Mouse (Mus musculus) hindbrain, embryonic 10.5 days (tissue): Measurements from ENCODE around the gene Atg4d. TPM values are rescaled to one million over a fixed set of nuclear protein-coding genes. Genes with fewer than 3 reads are reported as not detected.
A peak's percentile ranks its signal among the peaks of the same experiment; 100 is the strongest.
"Not testable (repeated sequence)": the region's sequence is repeated elsewhere in the genome, so short reads cannot be mapped to it uniquely, and the experiment has no call there.

Experiments used
- DNase-seq: peaks from one replicate; pipeline ENCODE4 v3.0.0-alpha.2; 2017; ENCODE audit warnings: low spot score
- H3K27ac ChIP-seq: fragments of 300-500 bp; sonication (generic); 2 replicates; pipeline ENCODE4 v1.5.1; 2016; ENCODE audit warnings: mild to moderate bottlenecking, moderate library complexity
- H3K27me3 ChIP-seq: fragments of 300-500 bp; sonication (generic); 2 replicates; pipeline ENCODE4 v1.6.1; 2016; ENCODE audit warnings: mild to moderate bottlenecking; ENCODE audit not compliant: poor library complexity, insufficient read depth, severe bottlenecking
- H3K36me3 ChIP-seq: fragments of 300-500 bp; sonication (generic); 2 replicates; pipeline ENCODE4 v1.6.1; 2016; ENCODE audit warnings: mild to moderate bottlenecking, moderate library complexity
- H3K4me1 ChIP-seq: fragments of 300-500 bp; sonication (generic); replicated peaks from 2 replicates; pipeline ENCODE4 v1.6.1; 2016; ENCODE audit warnings: mild to moderate bottlenecking
- H3K4me3 ChIP-seq: fragments of 300-500 bp; sonication (generic); 2 replicates; pipeline ENCODE4 v1.5.1; 2016; ENCODE audit warnings: mild to moderate bottlenecking, moderate library complexity
- H3K9me3 ChIP-seq: fragments of 300-500 bp; sonication (generic); 2 replicates; pipeline ENCODE4 v1.6.1; 2016; ENCODE audit warnings: mild to moderate bottlenecking, moderate library complexity
- WGBS: fragments of 180-500 bp; shearing (Covaris S2); methylation state at CpG from one replicate; pipeline ENCODE4 v1.1.7; 2016; 5-methylcytosine and 5-hydroxymethylcytosine counted together
- polyA plus RNA-seq: library from polyadenylated mRNA; unstranded; fragments of >200 nt; fragmentation: Nextera tagmentation; extraction: Ambion mirVana; gene quantifications from 2 replicates; pipeline ENCODE4 v1.2.1, GENCODE M21; 2016

The Atg4d gene
- polyA plus RNA-seq: 52.3 and 59.4 TPM in 2 replicates

DNA sequence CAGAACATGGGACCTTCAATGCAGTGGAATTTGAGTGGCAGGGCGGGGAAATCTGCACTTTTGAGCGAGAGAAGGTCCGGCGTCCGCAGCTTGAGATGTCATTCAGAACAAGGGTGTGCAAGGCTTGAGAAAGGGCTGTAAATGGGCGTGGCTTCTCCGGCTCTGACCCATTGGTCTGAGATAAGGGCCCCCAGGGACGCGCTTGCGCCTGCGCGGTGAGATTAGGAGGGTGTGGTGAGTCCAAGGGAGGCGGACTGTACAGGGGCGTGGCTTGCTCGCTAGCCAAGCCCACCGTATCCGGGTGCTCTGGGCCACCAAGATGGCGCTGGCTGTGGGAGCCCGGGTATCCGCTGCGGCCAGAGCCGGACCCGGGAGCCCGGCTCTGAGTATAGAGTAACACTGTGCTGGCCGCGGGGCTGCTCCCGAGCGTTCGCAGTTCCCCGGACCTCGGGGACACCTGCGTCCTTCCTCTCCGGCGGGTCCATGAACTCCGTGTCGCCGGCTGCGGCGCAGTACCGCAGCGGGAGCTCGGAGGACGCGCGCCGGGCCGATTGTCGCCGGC, at the start of gene Atg4d:
Gene Atg4d, plus strand, starts transcription at position 294 of the 562 bp plus-strand sequence.
- Histone ChIP-seq H3K9me3 (no peaks in the 10 kb centered on the region), H3K4me3 (peak within 1 kb of the TSS; percentile 93), H3K27ac (peak within 1 kb of the TSS; percentile 94), H3K36me3 (peaks cover 37% of the 10 kb centered on the region), H3K27me3 (0 out of 2 replicates have a peak, but pooled peaks cover 5% of the 10 kb centered on the region), H3K4me1 (peaks cover 23% of the 10 kb centered on the region)
- under 1% methylated on average over 49 of the region's 49 CpGs for WGBS
- DNase-seq: peak; percentile 99

GRCm38 (mm10) chr9:21216050-21216841, 48.8 kb upstream of the Atg4d start:
- Histone ChIP-seq H3K27me3 (peaks cover 14% of the 10 kb centered on the region), H3K27ac (peak overlapping the region; percentile 83), H3K4me1 (peaks cover 34% of the 10 kb centered on the region), H3K36me3 (no peaks in the 10 kb centered on the region; the same call in 1 of the 2 replicates), H3K4me3 (peak overlapping the region; percentile 9; the same call in 1 of the 2 replicates), H3K9me3 (no peaks in the 10 kb centered on the region)
- DNase-seq: peak; percentile 53
- WGBS: 69% methylated on average over 25 of the region's 25 CpGs

GRCm38 (mm10) chr9:21219820-21220219, 45.3 kb upstream of the Atg4d start:
- no peak overlapping the region for H3K4me3 ChIP-seq
- H3K27ac ChIP-seq: no peak overlapping the region
- H3K4me1 ChIP-seq: peaks cover 31% of the 10 kb centered on the region
- H3K9me3 ChIP-seq: peaks cover 4% of the 10 kb centered on the region
- no peaks in the 10 kb centered on the region for H3K36me3 ChIP-seq
- DNase-seq: no peak
- 55% methylated on average over 3 of the region's 3 CpGs for WGBS
- H3K27me3 ChIP-seq: peaks cover 10% of the 10 kb centered on the region

GRCm38 (mm10) chr9:21220490-21221382, 44.4 kb upstream of the Atg4d start:
- DNase-seq: peak; percentile 90
- Histone ChIP-seq H3K27ac (peak overlapping the region; percentile 57; the same call in 1 of the 2 replicates), H3K4me1 (peaks cover 39% of the 10 kb centered on the region), H3K4me3 (peak overlapping the region; percentile 40), H3K9me3 (peaks cover 4% of the 10 kb centered on the region), H3K36me3 (no peaks in the 10 kb centered on the region), H3K27me3 (peaks cover 16% of the 10 kb centered on the region)
- WGBS: 15% methylated on average over 21 of the region's 21 CpGs

GRCm38 (mm10) chr9:21221383-21221929, 43.6 kb upstream of the Atg4d start:
- WGBS: 16% methylated on average over 7 of the region's 7 CpGs
- H3K36me3 ChIP-seq: no peaks in the 10 kb centered on the region
- no peak overlapping the region for H3K27ac ChIP-seq
- peak; percentile 37 for DNase-seq
- peak overlapping the region; percentile 40; the same call in 1 of the 2 replicates for H3K4me3 ChIP-seq
- peaks cover 20% of the 10 kb centered on the region for H3K27me3 ChIP-seq
- H3K4me1 ChIP-seq: peaks cover 32% of the 10 kb centered on the region
- H3K9me3 ChIP-seq: peaks cover 4% of the 10 kb centered on the region

DNA sequence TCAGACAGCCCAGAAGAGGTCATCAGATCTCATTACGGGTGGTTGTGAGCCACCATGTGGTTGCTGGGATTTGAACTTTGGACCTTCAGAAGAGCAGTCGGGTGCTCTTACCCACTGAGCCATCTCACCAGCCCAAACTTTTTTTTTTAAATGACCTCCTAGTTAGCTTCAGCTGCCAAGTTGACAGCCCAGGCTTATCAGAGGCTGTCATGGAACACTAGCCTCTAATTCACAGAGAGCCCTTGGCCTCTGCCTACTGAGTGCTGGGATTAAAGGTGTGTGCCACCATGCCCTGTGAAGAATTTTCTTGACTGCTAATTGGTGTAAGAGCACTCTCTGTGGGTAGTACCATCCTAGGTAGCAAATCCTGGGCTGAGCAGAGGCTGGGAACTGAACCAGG, 41.6 kb upstream of the Atg4d start:
- not testable (repeated sequence) for H3K9me3 ChIP-seq, DNase-seq, H3K36me3 ChIP-seq, H3K4me3 ChIP-seq, H3K27ac ChIP-seq
- H3K4me1 ChIP-seq: peaks cover 32% of the 10 kb centered on the region
- 89% methylated on average over 2 of the region's 2 CpGs for WGBS
- H3K27me3 ChIP-seq: peaks cover 26% of the 10 kb centered on the region

DNA sequence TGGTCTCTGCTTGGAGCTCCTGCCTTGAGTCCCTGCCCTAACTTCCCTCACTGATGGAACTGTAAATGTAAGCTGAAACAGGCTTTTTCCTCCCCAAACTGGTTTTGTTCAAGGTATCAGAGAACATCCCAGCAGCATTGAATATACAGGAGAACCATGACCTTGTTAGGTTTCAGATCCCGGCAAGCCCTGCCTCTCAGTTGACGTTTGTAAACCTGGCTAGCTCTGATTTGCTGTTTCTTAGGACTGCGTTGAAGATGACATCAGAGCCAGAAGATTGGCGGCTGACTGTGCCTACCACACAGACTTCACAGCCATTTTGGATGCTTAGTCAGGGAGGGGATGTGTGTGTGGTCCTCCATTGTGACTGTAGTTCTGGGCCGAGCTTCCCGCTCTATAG, 41.2 kb upstream of the Atg4d start:
- 92% methylated on average over 6 of the region's 6 CpGs for WGBS
- Histone ChIP-seq H3K27ac (no peak overlapping the region), H3K4me3 (no peak overlapping the region), H3K27me3 (peaks cover 26% of the 10 kb centered on the region), H3K9me3 (peaks cover 4% of the 10 kb centered on the region), H3K36me3 (0 out of 2 replicates have a peak, but pooled peaks cover 2% of the 10 kb centered on the region), H3K4me1 (peaks cover 32% of the 10 kb centered on the region)
- no peak for DNase-seq

DNA sequence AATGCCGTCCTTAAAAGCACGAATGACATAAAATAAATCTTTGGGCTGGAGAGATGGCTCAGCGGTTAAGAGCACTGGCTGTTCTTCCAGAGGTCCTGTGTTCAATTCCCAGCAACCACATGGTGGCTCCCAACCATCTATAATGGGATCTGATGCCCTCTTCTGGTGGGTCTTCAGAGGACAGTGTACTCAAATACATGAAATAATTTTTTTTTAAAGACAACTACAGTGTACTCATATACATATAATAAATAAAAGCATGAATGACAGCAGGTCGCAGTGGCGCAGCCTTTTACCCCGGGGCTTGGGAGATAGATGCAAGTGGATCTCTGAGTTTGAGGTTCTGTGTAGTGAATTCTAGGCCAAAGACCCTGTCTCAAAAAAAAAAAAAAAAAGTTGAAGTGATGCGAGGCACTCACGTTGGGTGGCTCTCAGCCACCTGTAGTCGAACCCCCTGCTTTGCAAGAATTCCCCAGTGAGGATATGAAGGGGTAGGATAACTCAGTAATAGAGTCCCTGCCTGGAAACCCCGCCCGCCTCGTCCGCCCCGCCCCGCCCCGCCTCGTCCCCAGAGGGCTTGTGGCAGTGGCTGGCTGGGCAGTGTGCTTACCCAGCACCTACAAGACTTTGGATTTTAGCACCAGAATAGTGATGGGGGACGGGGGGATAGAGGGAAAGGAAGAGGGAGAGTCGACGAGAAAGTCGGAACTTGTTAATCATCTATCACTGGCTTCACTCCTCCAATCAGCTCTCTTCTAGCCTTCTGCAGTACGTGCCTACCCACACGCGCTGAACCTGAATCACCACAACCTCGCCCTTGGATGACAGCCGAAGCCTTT, 40.3 kb upstream of the Atg4d start:
- peak overlapping the region; percentile 35; the same call in 1 of the 2 replicates for H3K27ac ChIP-seq
- 21% methylated on average over 26 of the region's 26 CpGs for WGBS
- peak overlapping the region; percentile 41 for H3K4me3 ChIP-seq

DNA sequence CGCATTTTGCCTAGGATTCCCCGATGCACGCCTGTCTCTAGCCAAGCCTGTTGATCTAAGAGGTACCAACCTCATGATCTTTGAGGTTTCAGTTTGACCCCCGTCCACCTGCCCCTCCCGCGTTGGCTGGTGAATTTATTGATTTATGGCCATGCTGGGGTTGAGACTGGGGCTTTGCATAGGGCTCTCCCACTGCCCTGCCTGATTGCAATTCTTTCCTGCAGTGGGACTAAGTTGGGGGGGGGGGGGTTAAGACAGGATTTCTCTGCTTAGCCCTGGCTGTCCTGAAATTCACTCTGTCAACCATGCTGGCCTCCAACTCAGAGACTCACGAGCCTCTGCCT, 39.7 kb upstream of the Atg4d start:
- H3K4me1 ChIP-seq: peaks cover 31% of the 10 kb centered on the region
- peak overlapping the region; percentile 41 for H3K4me3 ChIP-seq
- H3K27ac ChIP-seq: 0 out of 2 replicates have a peak overlapping the region, but pooled peaks have one; percentile 35
- peaks cover 17% of the 10 kb centered on the region for H3K36me3 ChIP-seq
- peaks cover 4% of the 10 kb centered on the region for H3K9me3 ChIP-seq
- DNase-seq: no peak
- H3K27me3 ChIP-seq: peaks cover 26% of the 10 kb centered on the region
- WGBS: 13% methylated on average over 7 of the region's 7 CpGs

More for the DNA sequence above, 40.3 kb upstream of the Atg4d start:
- Histone ChIP-seq H3K27me3 (peaks cover 26% of the 10 kb centered on the region), H3K36me3 (peaks cover 11% of the 10 kb centered on the region), H3K9me3 (peaks cover 4% of the 10 kb centered on the region), H3K4me1 (peaks cover 32% of the 10 kb centered on the region)
- DNase-seq: no peak

DNA sequence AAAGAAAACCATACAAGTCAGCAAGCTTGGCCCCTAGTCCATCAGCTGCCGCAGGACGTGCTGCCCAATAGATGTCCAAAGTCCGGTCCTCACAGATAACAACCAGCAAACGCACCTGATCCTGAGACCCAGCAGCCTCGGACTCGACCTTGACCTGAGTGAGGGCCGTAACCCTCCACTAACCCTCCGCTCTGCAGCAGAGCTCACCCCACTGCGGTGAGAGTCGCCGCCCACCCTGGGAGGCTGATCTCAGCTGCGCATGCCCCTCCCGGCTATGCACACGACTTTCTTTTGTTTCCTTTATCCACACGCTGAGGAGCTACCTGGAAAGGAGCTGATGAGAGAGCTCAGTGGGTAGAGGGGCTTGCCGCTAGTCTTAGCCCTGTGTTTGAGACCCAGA, 37.8 kb upstream of the Atg4d start:
- H3K27ac ChIP-seq: peak overlapping the region; percentile 56
- H3K27me3 ChIP-seq: peaks cover 26% of the 10 kb centered on the region
- peaks cover 35% of the 10 kb centered on the region for H3K36me3 ChIP-seq
- 15% methylated on average over 16 of the region's 16 CpGs for WGBS
- no peak for DNase-seq
- peak overlapping the region; percentile 29 for H3K4me3 ChIP-seq
- H3K4me1 ChIP-seq: peaks cover 26% of the 10 kb centered on the region
- peaks cover 4% of the 10 kb centered on the region for H3K9me3 ChIP-seq

DNA sequence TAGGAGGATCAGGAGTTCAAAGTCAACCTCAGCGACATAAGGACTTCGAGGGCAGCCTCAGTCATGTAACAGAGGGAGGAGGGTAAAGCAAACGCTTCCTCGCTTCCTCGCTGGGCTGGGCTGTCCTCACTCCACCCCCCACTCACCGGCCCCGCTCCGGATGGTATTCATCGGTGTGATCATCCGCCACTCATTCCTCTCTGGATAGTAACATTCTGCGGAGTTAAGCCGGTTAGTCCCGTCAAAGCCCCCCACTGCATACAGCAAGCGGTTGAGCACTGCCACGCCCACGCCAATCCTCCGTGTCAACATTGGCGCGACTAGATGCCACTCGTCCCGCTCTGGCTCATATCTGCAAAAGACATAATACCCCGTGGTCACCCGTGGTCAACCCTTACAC, 33.5 kb upstream of the Atg4d start:
- no peaks in the 10 kb centered on the region for H3K9me3 ChIP-seq
- H3K36me3 ChIP-seq: peaks cover 72% of the 10 kb centered on the region
- peaks cover 20% of the 10 kb centered on the region for H3K27me3 ChIP-seq
- no peak overlapping the region for H3K27ac ChIP-seq
- H3K4me3 ChIP-seq: no peak overlapping the region
- peaks cover 17% of the 10 kb centered on the region for H3K4me1 ChIP-seq
- 49% methylated on average over 23 of the region's 23 CpGs for WGBS
- DNase-seq: no peak
